Mouse (Mus musculus) hindbrain, embryonic 13.5 days (tissue): ENCODE measurements around the gene Akap8. TPM values are rescaled to one million over a fixed set of nuclear protein-coding genes. Genes with fewer than 3 reads are reported as not detected.

Experiments
- ATAC-seq: fragments of 200-750 bp; cut with Nextera tagmentation; 2 replicates; pipeline ENCODE4 v1.8.0; 2017; ENCODE audit warnings: moderate TSS enrichment; ENCODE audit not compliant: low FRiP score
- H3K27ac ChIP-seq: fragments of 300-500 bp; sonication (generic); 2 replicates; pipeline ENCODE4 v1.5.1; 2015; ENCODE audit warnings: inconsistent platforms, mild to moderate bottlenecking, moderate library complexity
- H3K27me3 ChIP-seq: fragments of 300-500 bp; sonication (generic); 2 replicates; pipeline ENCODE4 v1.6.1; 2015; ENCODE audit warnings: mild to moderate bottlenecking, inconsistent platforms
- H3K36me3 ChIP-seq: fragments of 300-500 bp; sonication (generic); 2 replicates; pipeline ENCODE4 v1.6.1; 2015; ENCODE audit warnings: mild to moderate bottlenecking, inconsistent platforms
- H3K4me1 ChIP-seq: fragments of 300-500 bp; sonication (generic); replicated peaks from 2 replicates; pipeline ENCODE4 v1.6.1; 2015; ENCODE audit warnings: inconsistent platforms
- H3K4me2 ChIP-seq: fragments of 300-500 bp; sonication (generic); 2 replicates; pipeline ENCODE4 v1.6.1; 2015; ENCODE audit warnings: inconsistent platforms, mild to moderate bottlenecking, moderate library complexity
- H3K4me3 ChIP-seq: fragments of 300-500 bp; sonication (generic); 2 replicates; pipeline ENCODE4 v1.5.1; 2015; ENCODE audit warnings: mild to moderate bottlenecking, inconsistent platforms
- H3K9ac ChIP-seq: fragments of 300-500 bp; sonication (generic); 2 replicates; pipeline ENCODE4 v1.6.1; 2015; ENCODE audit warnings: mild to moderate bottlenecking, inconsistent platforms
- H3K9me3 ChIP-seq: fragments of 300-500 bp; sonication (generic); 2 replicates; pipeline ENCODE4 v1.6.1; 2016; ENCODE audit warnings: inconsistent platforms
- WGBS: fragments of 180-500 bp; shearing (Covaris S2); methylation state at CpG from one replicate; pipeline ENCODE4 v1.1.7; 2015; 5-methylcytosine and 5-hydroxymethylcytosine counted together
- polyA plus RNA-seq: library from polyadenylated mRNA; unstranded; fragments of >200 nt; fragmentation: Nextera tagmentation; extraction: Ambion mirVana; gene quantifications from 2 replicates; pipeline ENCODE4 v1.2.1, GENCODE M21; 2015

Gene Akap8
- polyA plus RNA-seq, 1 experiment from 2014 or later: 109 TPM

DNA sequence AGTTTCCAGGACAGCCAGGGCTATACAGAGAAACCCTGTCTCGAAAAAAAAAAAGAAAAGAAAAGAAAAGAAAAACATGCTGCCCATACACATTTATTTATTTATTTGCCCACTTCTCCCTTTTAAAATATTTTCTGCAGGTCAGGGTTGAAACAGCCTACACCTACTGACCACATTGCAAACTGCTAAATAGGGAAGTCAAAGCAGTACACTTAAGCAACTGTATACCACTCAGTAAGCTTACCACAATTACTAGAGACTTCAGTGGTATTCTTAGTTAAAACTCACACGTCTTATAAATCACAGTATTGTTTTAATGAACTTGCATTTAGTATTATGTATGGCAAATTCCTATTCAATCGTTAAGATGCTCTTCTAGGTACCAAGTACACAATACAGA, 40.5 kb downstream of the Akap8 start:
- Histone ChIP-seq H3K27ac (no peak overlapping the region), H3K4me3 (no peak overlapping the region), H3K27me3 (no peaks in the 10 kb centered on the region), H3K4me2 (no peak overlapping the region), H3K36me3 (no peaks in the 10 kb centered on the region), H3K9me3 (no peaks in the 10 kb centered on the region), H3K4me1 (peaks cover 41% of the 10 kb centered on the region), H3K9ac (no peak overlapping the region)
- WGBS: 90% methylated on average over 3 of the region's 3 CpGs
- ATAC-seq: no peak

DNA sequence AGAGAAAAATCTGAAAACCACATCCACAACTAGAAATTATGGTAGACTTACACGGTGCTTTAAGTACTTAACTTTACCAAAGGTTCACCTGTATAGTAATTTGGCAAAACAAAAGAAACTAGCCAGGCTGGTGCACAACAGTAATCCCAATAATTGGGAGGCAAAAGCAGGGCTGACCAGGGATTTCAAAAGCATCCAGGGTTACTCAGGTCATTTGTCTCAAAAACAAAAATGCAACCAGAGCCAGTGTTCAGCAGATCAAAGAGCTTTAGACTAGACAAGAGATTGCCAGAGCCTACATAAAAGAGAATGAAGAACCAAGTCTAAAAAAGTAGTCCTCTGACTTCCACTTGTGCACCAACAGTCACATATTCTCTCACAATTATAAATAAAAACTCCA, 43.8 kb downstream of the Akap8 start:
- Histone ChIP-seq H3K4me1 (peaks cover 24% of the 10 kb centered on the region), H3K9ac (no peak overlapping the region), H3K4me3 (no peak overlapping the region), H3K36me3 (no peaks in the 10 kb centered on the region), H3K4me2 (no peak overlapping the region), H3K27me3 (no peaks in the 10 kb centered on the region), H3K27ac (no peak overlapping the region), H3K9me3 (no peaks in the 10 kb centered on the region)
- ATAC-seq: no peak
- WGBS: 89% methylated on average over 1 of the region's 1 CpGs

DNA sequence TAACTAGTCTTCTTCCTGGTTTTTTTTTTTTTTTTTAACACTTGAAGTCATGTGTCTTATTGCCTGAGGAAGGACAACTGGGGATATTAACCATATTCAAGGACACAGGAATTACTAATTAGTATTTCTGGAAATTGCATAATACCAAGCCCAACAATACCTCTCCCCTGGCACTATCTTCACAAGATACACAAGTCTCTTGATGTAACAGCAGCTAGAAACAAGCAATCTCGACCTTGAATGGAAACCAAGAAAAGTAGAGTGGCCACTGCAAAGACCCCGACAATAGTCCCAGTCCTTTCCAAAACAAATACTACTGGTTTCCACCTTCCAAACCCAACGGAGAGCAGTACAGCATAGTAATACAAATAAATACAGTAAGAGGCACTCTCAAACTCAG, 45.5 kb downstream of the Akap8 start:
- no peak for ATAC-seq
- H3K4me1 ChIP-seq: peaks cover 12% of the 10 kb centered on the region; the same call in 1 of the 2 replicates
- 86% methylated on average over 3 of the region's 3 CpGs for WGBS
- H3K27me3 ChIP-seq: no peaks in the 10 kb centered on the region
- H3K9ac ChIP-seq: no peak overlapping the region
- H3K27ac ChIP-seq: no peak overlapping the region
- no peaks in the 10 kb centered on the region for H3K9me3 ChIP-seq
- H3K4me3 ChIP-seq: no peak overlapping the region
- H3K36me3 ChIP-seq: no peaks in the 10 kb centered on the region
- no peak overlapping the region for H3K4me2 ChIP-seq

DNA sequence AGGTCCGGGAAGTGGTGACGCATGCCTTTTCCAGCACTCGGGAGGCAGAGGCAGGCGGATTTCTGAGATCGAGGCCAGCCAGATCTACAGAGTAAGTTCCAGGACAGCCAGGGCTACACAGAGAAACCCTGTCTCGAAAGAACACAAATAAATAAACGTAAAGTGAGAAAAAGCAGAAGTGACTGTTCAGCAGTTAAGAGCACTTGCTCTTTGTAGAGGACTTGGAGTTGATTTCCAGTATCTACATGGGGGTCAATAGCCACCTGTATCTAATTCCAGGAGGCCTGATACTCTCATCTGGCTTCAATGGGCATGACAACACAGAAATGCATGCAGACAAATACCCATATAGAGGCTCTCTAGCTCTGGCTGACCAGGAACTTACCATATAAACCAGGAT, 51.9 kb downstream of the Akap8 start:
- no peak overlapping the region for H3K4me2 ChIP-seq
- H3K9ac ChIP-seq: no peak overlapping the region
- H3K4me1 ChIP-seq: no peaks in the 10 kb centered on the region
- 97% methylated on average over 7 of the region's 7 CpGs for WGBS
- ATAC-seq: no peak
- H3K4me3 ChIP-seq: no peak overlapping the region
- H3K9me3 ChIP-seq: no peaks in the 10 kb centered on the region
- no peak overlapping the region for H3K27ac ChIP-seq
- no peaks in the 10 kb centered on the region for H3K27me3 ChIP-seq
- H3K36me3 ChIP-seq: no peaks in the 10 kb centered on the region

DNA sequence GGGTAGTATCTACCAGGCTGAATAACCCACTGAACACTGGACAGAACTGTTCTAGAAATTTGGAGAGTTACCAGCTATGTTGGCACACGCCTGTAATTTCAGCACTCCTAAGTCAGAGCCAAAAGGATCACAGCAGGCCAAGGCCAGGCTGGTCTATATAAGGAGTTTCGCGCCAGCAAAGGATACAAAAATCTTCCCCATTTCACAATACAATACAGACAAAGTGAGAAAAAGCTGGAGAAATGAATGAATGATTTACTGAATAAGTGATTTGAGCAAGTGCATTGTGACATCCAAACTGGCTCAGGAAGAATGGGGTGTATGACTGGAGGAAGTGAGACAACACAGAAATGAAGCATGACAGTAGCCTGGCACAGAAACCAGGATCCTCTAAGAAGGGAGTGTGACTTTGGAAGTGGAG, 52.5 kb downstream of the Akap8 start:
- no peak for ATAC-seq
- Histone ChIP-seq H3K9me3 (no peaks in the 10 kb centered on the region), H3K36me3 (no peaks in the 10 kb centered on the region), H3K9ac (no peak overlapping the region), H3K4me3 (no peak overlapping the region), H3K27me3 (no peaks in the 10 kb centered on the region), H3K4me2 (no peak overlapping the region), H3K27ac (no peak overlapping the region), H3K4me1 (0 out of 2 replicates have a peak, but pooled peaks cover 2% of the 10 kb centered on the region)
- WGBS: 88% methylated on average over 3 of the region's 3 CpGs

DNA sequence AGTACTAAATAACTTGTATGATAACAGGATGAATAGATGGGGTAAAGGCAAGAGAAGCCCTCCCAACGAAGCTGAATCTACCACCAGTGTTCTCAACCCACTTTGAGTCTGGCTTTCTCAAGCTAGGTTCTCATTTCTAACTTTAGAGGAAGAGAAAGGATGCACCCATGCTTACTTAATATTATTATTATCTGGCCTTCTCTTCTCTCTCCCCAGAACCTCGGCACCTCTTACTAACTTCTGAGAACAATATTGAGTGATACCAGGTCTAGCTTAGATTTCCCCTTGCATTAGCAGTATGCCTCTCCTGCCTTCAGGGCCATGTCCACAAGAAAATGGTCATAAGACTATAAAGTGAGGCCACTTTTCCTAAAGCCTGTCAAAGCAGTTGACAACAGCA, 52.9 kb downstream of the Akap8 start:
- Histone ChIP-seq H3K4me3 (no peak overlapping the region), H3K9ac (no peak overlapping the region), H3K27me3 (no peaks in the 10 kb centered on the region), H3K4me1 (peaks cover 3% of the 10 kb centered on the region; the same call in 1 of the 2 replicates), H3K9me3 (no peaks in the 10 kb centered on the region), H3K4me2 (no peak overlapping the region), H3K36me3 (no peaks in the 10 kb centered on the region), H3K27ac (no peak overlapping the region)
- WGBS: 47% methylated on average over 2 of the region's 2 CpGs
- no peak for ATAC-seq

DNA sequence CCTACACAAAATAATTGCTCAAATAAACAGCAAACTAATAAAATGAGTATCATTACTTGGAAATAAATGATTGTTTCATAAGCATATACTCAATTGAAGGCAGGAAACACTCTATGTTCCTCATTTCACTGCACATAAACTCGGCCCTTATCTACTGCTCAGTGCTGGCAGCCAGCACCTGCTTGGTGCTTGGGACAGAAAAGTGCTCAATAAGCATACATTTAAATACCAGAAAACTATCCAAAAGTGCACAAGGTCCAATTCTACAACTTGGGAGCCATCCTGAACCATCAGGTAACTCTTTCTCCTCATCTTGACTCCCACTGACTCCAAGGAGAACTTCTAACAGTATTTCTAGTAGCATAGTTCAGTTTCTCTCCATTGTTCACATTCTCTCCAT, 53.4 kb downstream of the Akap8 start:
- WGBS: 94% methylated on average over 1 of the region's 1 CpGs
- H3K36me3 ChIP-seq: no peaks in the 10 kb centered on the region
- no peak overlapping the region for H3K27ac ChIP-seq
- no peak overlapping the region for H3K9ac ChIP-seq
- H3K9me3 ChIP-seq: no peaks in the 10 kb centered on the region
- no peak overlapping the region for H3K4me3 ChIP-seq
- no peak overlapping the region for H3K4me2 ChIP-seq
- ATAC-seq: no peak
- peaks cover 7% of the 10 kb centered on the region; the same call in 1 of the 2 replicates for H3K4me1 ChIP-seq
- no peaks in the 10 kb centered on the region for H3K27me3 ChIP-seq

DNA sequence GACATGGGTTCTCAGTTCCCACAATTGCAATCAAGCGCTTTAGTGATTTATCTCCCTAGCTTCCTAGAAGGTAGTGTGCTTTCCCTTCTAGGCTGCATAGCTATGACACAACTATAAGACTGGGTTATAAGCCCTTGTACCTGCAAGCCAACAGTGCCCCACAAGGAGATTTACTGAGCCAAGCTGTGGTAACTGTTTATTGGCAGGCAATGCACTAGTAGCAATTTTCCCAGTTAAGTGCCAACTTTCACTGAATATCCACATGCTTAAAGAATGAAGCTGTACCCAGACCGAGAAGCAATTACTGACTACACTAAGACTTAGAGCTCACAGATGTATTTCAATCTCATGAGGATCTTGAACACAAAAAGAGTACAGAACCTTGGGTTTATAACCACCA, 57.4 kb downstream of the Akap8 start:
- Histone ChIP-seq H3K9me3 (no peaks in the 10 kb centered on the region), H3K4me3 (no peak overlapping the region), H3K4me2 (no peak overlapping the region), H3K4me1 (peaks cover 7% of the 10 kb centered on the region; the same call in 1 of the 2 replicates), H3K9ac (no peak overlapping the region), H3K36me3 (no peaks in the 10 kb centered on the region), H3K27ac (no peak overlapping the region), H3K27me3 (no peaks in the 10 kb centered on the region)
- WGBS: 91% methylated on average over 2 of the region's 2 CpGs
- no peak for ATAC-seq

DNA sequence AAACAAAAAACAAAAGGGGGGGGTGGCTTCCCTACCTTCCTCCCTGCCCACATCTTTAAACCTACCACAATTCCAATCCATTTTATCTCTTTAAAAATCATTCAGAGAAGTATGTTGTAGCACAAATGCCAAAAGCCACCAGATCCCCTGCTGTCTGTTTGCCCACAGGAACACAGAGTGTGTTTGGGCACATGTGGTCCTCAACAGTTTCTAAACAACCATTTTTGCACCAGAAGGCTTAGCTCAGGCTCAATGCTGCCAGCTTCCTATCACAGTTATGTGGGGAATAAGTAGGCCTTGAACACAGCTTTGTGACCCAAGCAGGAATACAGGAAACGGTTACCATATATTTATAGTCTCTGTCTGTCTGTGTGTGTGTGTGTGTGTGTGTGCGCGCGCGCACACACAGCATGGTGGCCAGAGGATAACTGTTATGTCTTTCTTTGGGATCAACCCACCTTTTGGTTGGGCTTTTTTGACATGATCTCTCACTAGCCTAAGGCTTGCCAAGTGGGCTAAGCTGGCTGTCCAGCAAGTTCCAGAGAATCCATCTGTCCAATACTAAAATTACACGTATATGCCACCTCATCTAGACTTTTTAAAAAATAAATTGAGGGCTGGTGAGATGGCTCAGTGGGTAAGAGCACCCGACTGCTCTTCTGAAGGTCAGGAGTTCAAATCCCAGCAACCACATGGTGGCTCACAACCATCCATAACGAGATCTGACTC, 58.0 kb downstream of the Akap8 start:
- Histone ChIP-seq H3K4me1 (peaks cover 14% of the 10 kb centered on the region), H3K4me2 (no peak overlapping the region), H3K27ac (no peak overlapping the region), H3K36me3 (no peaks in the 10 kb centered on the region), H3K9me3 (no peaks in the 10 kb centered on the region), H3K4me3 (no peak overlapping the region), H3K9ac (no peak overlapping the region), H3K27me3 (no peaks in the 10 kb centered on the region)
- no peak for ATAC-seq
- 93% methylated on average over 8 of the region's 8 CpGs for WGBS

DNA sequence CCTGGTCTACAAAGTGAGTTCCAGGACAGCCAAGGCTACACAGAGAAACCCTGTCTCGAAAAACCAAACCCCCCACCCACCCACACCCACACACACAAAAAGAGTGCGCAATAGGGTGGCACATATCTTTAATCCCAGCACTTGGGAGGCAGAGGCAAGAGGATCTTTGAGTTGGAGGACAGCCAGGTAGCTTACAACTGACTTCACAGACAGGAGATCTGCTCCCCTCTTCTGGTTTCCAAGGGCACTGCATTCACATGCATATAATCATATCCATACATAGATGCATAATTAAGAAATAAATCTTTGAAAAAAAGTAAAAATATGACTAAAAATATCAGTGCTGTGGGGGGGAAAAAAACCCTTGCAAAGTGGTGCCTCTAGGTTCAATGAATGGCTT, 62.2 kb downstream of the Akap8 start:
- H3K9me3 ChIP-seq: no peaks in the 10 kb centered on the region
- ATAC-seq: no peak
- H3K4me2 ChIP-seq: no peak overlapping the region
- H3K4me3 ChIP-seq: no peak overlapping the region
- H3K4me1 ChIP-seq: peaks cover 22% of the 10 kb centered on the region
- WGBS: 96% methylated on average over 2 of the region's 2 CpGs
- H3K36me3 ChIP-seq: no peaks in the 10 kb centered on the region
- H3K27me3 ChIP-seq: no peaks in the 10 kb centered on the region
- no peak overlapping the region for H3K27ac ChIP-seq
- H3K9ac ChIP-seq: no peak overlapping the region

DNA sequence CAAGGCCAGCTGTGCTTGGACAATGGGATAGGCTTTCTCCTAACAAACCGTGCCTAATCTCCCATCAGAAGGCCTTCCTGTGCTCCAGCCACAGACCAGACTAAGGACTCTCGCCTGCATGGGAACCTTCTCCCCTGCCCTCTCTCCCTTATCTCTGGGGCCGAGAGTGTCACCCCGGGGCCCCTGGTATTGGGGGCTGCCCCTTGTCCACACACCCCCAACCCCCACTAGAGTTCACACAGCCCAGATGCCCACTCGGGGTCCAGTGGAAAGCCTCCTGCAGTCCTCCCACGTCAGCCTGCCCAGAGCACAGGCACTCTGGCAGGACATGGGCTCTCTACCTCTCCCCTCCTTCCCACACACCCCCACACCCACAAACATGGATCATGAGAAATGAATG, 63.1 kb downstream of the Akap8 start:
- Histone ChIP-seq H3K27me3 (no peaks in the 10 kb centered on the region), H3K4me2 (no peak overlapping the region), H3K9me3 (no peaks in the 10 kb centered on the region), H3K4me1 (peaks cover 17% of the 10 kb centered on the region), H3K9ac (no peak overlapping the region), H3K4me3 (no peak overlapping the region), H3K36me3 (no peaks in the 10 kb centered on the region), H3K27ac (no peak overlapping the region)
- WGBS: 59% methylated on average over 6 of the region's 6 CpGs
- ATAC-seq: no peak

DNA sequence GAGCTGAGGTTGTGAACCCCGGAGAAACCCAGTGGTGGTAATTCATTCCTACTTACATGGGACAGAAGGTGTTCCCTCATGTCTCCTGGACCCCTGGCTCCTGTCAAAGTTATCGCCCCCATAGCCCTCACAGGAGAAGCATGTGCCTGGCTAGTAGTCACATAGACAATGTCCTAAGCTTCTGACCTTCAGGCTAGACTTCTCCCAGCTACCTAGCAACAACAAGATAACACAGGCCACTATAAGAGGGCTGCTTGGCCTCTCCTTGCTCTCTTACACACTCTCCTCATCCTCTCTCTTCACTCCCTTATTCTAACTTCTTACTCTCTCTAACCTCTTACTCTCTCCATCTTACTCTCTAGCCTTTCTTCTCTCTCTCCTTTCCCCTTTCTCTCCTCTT, 63.6 kb downstream of the Akap8 start:
- Histone ChIP-seq H3K9me3 (no peaks in the 10 kb centered on the region), H3K27me3 (no peaks in the 10 kb centered on the region), H3K4me3 (no peak overlapping the region), H3K36me3 (peaks cover 2% of the 10 kb centered on the region; the same call in 1 of the 2 replicates), H3K27ac (no peak overlapping the region), H3K9ac (no peak overlapping the region), H3K4me2 (no peak overlapping the region), H3K4me1 (peaks cover 15% of the 10 kb centered on the region)
- ATAC-seq: no peak
- WGBS: 94% methylated on average over 2 of the region's 2 CpGs

DNA sequence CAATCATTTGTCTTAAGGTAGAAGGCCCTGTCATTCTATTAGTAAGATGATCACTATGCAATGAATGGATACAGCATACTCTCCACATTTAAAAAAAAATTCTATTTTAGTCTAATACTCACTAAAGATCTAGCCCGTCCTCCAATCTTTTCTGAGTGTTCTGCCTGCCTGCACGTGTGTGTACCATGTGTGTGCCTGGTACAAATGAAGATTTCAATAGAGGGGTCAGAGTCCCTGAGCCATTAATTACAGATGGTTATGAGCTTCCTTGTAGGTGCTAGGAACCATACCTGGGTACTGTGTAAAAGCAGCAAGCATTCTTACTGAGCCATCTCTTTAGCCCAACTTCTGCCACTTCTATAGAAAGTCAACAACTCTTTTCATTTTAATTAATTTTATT, 64.1 kb downstream of the Akap8 start:
- no peak for ATAC-seq
- Histone ChIP-seq H3K9me3 (no peaks in the 10 kb centered on the region), H3K36me3 (peaks cover 3% of the 10 kb centered on the region; the same call in 1 of the 2 replicates), H3K27ac (no peak overlapping the region), H3K4me3 (no peak overlapping the region), H3K27me3 (no peaks in the 10 kb centered on the region), H3K4me2 (no peak overlapping the region), H3K9ac (no peak overlapping the region), H3K4me1 (peaks cover 15% of the 10 kb centered on the region)
- 83% methylated on average over 2 of the region's 2 CpGs for WGBS
